Comparison of ENCODE assay signal across 8 mouse cellular contexts in genomic region chr11:40149312-40149711, GRCm38 (mm10).
A peak's percentile ranks its signal among the peaks of the same experiment; 100 is the strongest.
DNase-seq lines count a peak whose midpoint lies in the region; ATAC-seq and TF ChIP-seq lines count a peak whose summit lies in the region.

No protein-coding gene starts in this region.

- no peak overlapping the region for H3K9ac ChIP-seq in kidney, postnatal 0 days (ENCODE audit: low read depth, low read length)
- H3K9ac ChIP-seq in kidney, embryonic 15.5 days: no peak overlapping the region
- H3K9ac ChIP-seq in forebrain, postnatal 0 days: no peak overlapping the region
- no peak overlapping the region for H3K9ac ChIP-seq in midbrain, embryonic 11.5 days (ENCODE audit: low read length)

- H3K4me2 ChIP-seq in kidney, postnatal 0 days (ENCODE audit: low read length): no peak overlapping the region
- no peak overlapping the region; the same call in 1 of the 2 replicates for H3K4me2 ChIP-seq in kidney, embryonic 15.5 days
- H3K4me2 ChIP-seq in forebrain, postnatal 0 days (ENCODE audit: low read depth): no peak overlapping the region
- H3K4me2 ChIP-seq in midbrain, embryonic 11.5 days: no peak overlapping the region

- TF ChIP-seq POLR2A in thymus, adult 2 months (IDR thresholded peaks at IDR 0.05; ENCODE audit: control insufficient read depth, extremely low read depth, insufficient read depth, low read length, poor library complexity): no peak

- no peak overlapping the region for H3K4me3 ChIP-seq in kidney, postnatal 0 days (replicated peaks; ENCODE audit: low read depth, low read length)
- H3K4me3 ChIP-seq in kidney, embryonic 15.5 days (replicated peaks): no peak overlapping the region
- no peak overlapping the region for H3K4me3 ChIP-seq in forebrain, postnatal 0 days (ENCODE audit: low read depth, low read length)
- no peak overlapping the region for H3K4me3 ChIP-seq in midbrain, embryonic 11.5 days (ENCODE audit: low read depth, low read length)
- no peak overlapping the region for H3K4me3 ChIP-seq in thymus, adult 2 months (ENCODE audit: control insufficient read depth, insufficient read depth, low read length)

- ATAC-seq in kidney, postnatal 0 days (replicated peaks; ENCODE audit: low FRiP score, low read depth): no peak
- no peak for ATAC-seq in kidney, embryonic 15.5 days (replicated peaks; ENCODE audit: low FRiP score)
- ATAC-seq in forebrain, postnatal 0 days: no peak
- no peak for ATAC-seq in midbrain, embryonic 11.5 days (ENCODE audit: low FRiP score)

- no peaks in the 10 kb centered on the region for H3K36me3 ChIP-seq in kidney, postnatal 0 days (ENCODE audit: insufficient read depth, low read length)
- no peaks in the 10 kb centered on the region for H3K36me3 ChIP-seq in kidney, embryonic 15.5 days
- no peaks in the 10 kb centered on the region for H3K36me3 ChIP-seq in forebrain, postnatal 0 days (ENCODE audit: insufficient read depth)
- no peaks in the 10 kb centered on the region for H3K36me3 ChIP-seq in midbrain, embryonic 11.5 days (ENCODE audit: control insufficient read depth, insufficient read depth, low read length)
- H3K36me3 ChIP-seq in thymus, adult 2 months (ENCODE audit: control insufficient read depth, insufficient read depth, low read length): no peaks in the 10 kb centered on the region

- WGBS in kidney, postnatal 0 days: 7% methylated on average over 4 of the region's 4 CpGs
- WGBS in kidney, embryonic 15.5 days: 15% methylated on average over 4 of the region's 4 CpGs
- WGBS in forebrain, postnatal 0 days: 5% methylated on average over 4 of the region's 4 CpGs
- 31% methylated on average over 4 of the region's 4 CpGs for WGBS in midbrain, embryonic 11.5 days
- WGBS in thymus, adult 2 months: 41% methylated on average over 4 of the region's 4 CpGs

- TF ChIP-seq CTCF in kidney, postnatal 0 days (IDR thresholded peaks at IDR 0.05; ENCODE audit: low read depth): peak; percentile 80
- TF ChIP-seq CTCF in forebrain, postnatal 0 days (IDR thresholded peaks at IDR 0.05; ENCODE audit: low read depth): peak; percentile 80
- no peak for TF ChIP-seq CTCF in thymus, adult 2 months (IDR thresholded peaks at IDR 0.05; ENCODE audit: borderline replicate concordance, control insufficient read depth, extremely low read depth, insufficient read depth, low read length, poor library complexity)

- H3K4me1 ChIP-seq in kidney, postnatal 0 days (replicated peaks; ENCODE audit: insufficient read depth, low read length): no peaks in the 10 kb centered on the region
- H3K4me1 ChIP-seq in kidney, embryonic 15.5 days: no peaks in the 10 kb centered on the region
- no peaks in the 10 kb centered on the region for H3K4me1 ChIP-seq in forebrain, postnatal 0 days (ENCODE audit: insufficient read depth)
- H3K4me1 ChIP-seq in midbrain, embryonic 11.5 days (ENCODE audit: control insufficient read depth, insufficient read depth, low read length): no peaks in the 10 kb centered on the region
- no peaks in the 10 kb centered on the region for H3K4me1 ChIP-seq in thymus, adult 2 months (replicated peaks; ENCODE audit: control insufficient read depth, insufficient read depth, low read length)

- DNase-seq in kidney, postnatal 0 days (ENCODE audit: low spot score): peak; percentile 83
- DNase-seq in adrenal gland, postnatal 25 days: peak; percentile 49
- DNase-seq in forebrain, postnatal 0 days: peak; percentile 93
- peak; percentile 81 to 85 for DNase-seq in layer of hippocampus, postnatal 10 days (ENCODE audit: low spot score in 2 of 2)
- peak; percentile 93 for DNase-seq in midbrain, embryonic 11.5 days (ENCODE audit: low spot score, missing footprints)
- peak; percentile 40 for DNase-seq in telencephalon, adult 2 months (ENCODE audit: low read depth, low spot score)
- no peak for DNase-seq in thymus, adult 2 months

- no peaks in the 10 kb centered on the region for H3K9me3 ChIP-seq in kidney, postnatal 0 days (replicated peaks; ENCODE audit: low read length)
- H3K9me3 ChIP-seq in kidney, embryonic 15.5 days (replicated peaks): no peaks in the 10 kb centered on the region
- no peaks in the 10 kb centered on the region for H3K9me3 ChIP-seq in forebrain, postnatal 0 days (ENCODE audit: low read length)
- H3K9me3 ChIP-seq in midbrain, embryonic 11.5 days (ENCODE audit: control insufficient read depth, low read length): no peaks in the 10 kb centered on the region

- H3K27ac ChIP-seq in kidney, postnatal 0 days: no peak overlapping the region
- H3K27ac ChIP-seq in kidney, embryonic 15.5 days: no peak overlapping the region
- H3K27ac ChIP-seq in forebrain, postnatal 0 days (ENCODE audit: low read depth, low read length): no peak overlapping the region; the same call in 1 of the 2 replicates
- no peak overlapping the region for H3K27ac ChIP-seq in midbrain, embryonic 11.5 days (ENCODE audit: low read depth, low read length)
- no peak overlapping the region for H3K27ac ChIP-seq in thymus, adult 2 months (ENCODE audit: control insufficient read depth, insufficient read depth, low read length)

- no peaks in the 10 kb centered on the region for H3K27me3 ChIP-seq in kidney, postnatal 0 days (ENCODE audit: insufficient read depth, low read length)
- H3K27me3 ChIP-seq in kidney, embryonic 15.5 days: no peaks in the 10 kb centered on the region
- no peaks in the 10 kb centered on the region for H3K27me3 ChIP-seq in forebrain, postnatal 0 days (ENCODE audit: insufficient read depth, low read length)
- H3K27me3 ChIP-seq in midbrain, embryonic 11.5 days (ENCODE audit: control insufficient read depth, insufficient read depth, low read length): no peaks in the 10 kb centered on the region
- no peaks in the 10 kb centered on the region for H3K27me3 ChIP-seq in thymus, adult 2 months (ENCODE audit: control insufficient read depth, insufficient read depth, low read length)
